Mouse (Mus musculus): ENCODE measurements at regions not wholly inside any gene's neighbourhood (a gene's known extent, or its start where the extent isn't known, plus 50 kb on each side); places are given as distances from the start of the nearest gene placed in this dataset.
"Not testable (repeated sequence)": the region's sequence is repeated elsewhere in the genome, so short reads cannot be mapped to it uniquely, and the experiment has no call there.

DNA sequence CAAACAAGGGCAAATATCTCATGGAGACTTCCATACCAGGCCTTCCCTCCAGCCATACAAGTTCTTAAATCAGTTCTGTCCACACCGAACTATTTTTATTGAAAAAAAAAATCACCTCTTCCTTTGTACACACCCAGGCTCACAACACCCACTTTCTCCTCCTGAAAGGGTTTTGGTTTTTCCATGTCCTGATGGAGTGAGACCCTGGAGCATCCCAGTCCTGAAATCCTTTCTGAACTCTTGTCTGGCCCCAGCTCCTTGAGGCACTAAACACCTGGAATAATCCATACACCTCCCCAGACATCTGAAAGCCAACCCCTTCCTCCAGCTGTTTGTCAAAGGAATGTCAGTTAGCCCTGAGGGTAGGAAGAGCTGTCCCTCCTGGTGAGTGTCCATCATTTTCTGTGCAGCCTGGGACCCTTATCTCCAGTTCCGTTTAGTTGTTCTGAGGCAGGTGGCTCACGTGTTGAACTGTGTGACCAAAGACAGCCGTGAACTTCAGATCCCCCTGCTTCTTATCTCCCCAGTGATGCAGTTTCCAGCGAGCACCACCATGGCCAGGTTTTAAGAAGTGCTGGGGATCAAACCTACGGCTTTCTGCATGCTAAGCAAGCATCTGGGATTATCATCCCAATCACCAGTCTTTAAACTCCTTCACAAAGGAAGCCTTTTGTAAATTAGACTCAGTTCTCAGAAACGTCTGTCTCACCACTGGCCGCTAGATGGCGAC lies 101.4 kb downstream of the Gm15319 start:
- not testable (repeated sequence) for H3K4me3 ChIP-seq; H3K27me3 ChIP-seq (ENCODE audit: low read depth, poor library complexity, severe bottlenecking); DNase-seq (ENCODE audit: low spot score); H3K4me1 ChIP-seq; H3K9me3 ChIP-seq (replicated peaks); H3K36me3 ChIP-seq; H3K27ac ChIP-seq
- 50% methylated on average over 8 of the region's 9 CpGs for WGBS

DNA sequence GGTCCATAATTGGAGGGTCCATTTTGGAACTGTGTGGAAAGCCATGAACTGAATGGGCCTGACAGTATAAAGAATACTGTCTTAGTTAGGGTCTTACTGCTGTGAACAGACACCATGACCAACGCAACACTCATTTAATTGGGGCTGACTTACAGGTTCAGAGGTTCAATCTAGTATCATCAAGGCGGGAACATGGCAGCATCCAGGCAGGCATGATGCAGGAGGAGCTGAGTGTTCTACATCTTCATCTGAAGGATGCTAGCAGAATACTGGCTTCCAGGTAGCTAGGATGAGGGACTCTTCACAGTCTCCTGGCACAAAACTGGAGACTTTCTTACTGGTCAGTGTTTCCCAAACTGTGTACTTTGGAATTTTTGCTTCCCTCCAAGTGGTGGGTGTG lies 102.0 kb downstream of the Gm15319 start:
- H3K27ac ChIP-seq; H3K36me3 ChIP-seq; H3K4me3 ChIP-seq; DNase-seq (ENCODE audit: low spot score); H3K27me3 ChIP-seq (ENCODE audit: low read depth, poor library complexity, severe bottlenecking); H3K4me1 ChIP-seq; H3K9me3 ChIP-seq (replicated peaks): not testable (repeated sequence)
- 81% methylated on average over 2 of the region's 2 CpGs for WGBS

DNA sequence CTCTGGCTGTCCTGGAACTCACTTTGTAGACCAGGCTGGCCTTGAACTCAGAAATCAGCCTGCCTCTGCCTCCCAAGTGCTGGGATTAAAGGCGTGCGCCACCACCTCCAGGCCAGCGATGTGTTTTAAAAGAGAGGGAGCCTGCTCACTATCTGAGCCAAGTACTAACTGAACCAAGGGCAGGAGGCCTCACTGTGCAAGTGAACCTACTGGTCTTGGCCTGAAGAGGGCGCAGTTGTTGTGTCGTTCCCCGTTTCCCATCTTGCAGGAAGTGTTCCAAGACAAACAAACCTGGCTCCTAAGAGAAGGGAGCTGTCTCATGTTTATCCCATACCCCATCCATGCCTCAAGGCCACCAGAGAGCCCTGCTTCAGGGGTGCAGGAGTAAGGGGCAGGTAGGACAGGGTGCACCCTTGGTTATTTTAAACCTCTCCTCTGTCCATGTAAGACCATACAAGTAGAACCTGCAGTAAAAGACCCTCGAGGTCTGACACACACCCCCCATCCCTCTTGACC lies 102.8 kb downstream of the Gm15319 start:
- H3K4me1 ChIP-seq; H3K4me3 ChIP-seq; DNase-seq (ENCODE audit: low spot score); H3K27me3 ChIP-seq (ENCODE audit: low read depth, poor library complexity, severe bottlenecking); H3K27ac ChIP-seq; H3K9me3 ChIP-seq (replicated peaks); H3K36me3 ChIP-seq: not testable (repeated sequence)
- WGBS: 70% methylated on average over 5 of the region's 7 CpGs

DNA sequence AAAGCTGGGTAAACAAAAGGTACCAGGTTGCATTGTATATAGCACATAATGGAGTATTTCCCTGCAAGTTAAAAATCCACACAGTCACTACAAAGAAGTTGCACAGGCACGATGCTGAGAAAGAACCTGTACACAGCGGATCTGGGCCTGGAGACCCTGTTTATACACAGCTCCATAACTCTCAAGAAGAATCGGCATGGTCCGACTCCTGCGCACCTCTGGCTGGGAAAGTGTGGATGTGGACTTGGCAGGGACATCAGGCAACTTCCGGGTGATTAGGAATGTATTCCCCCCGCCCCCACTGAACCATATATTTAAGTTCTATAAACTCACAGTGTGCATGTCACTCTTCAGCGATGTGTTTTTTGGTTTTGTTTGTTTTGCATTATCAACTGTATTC lies 103.3 kb downstream of the Gm15319 start:
- H3K27ac ChIP-seq; H3K4me3 ChIP-seq; H3K36me3 ChIP-seq; H3K4me1 ChIP-seq; DNase-seq (ENCODE audit: low spot score); H3K9me3 ChIP-seq (replicated peaks); H3K27me3 ChIP-seq (ENCODE audit: low read depth, poor library complexity, severe bottlenecking): not testable (repeated sequence)
- 89% methylated on average over 8 of the region's 8 CpGs for WGBS
